Mouse (Mus musculus) testis, postnatal 10 days (tissue): ENCODE results near the gene Ap1ar.
A peak's percentile ranks its signal among the peaks of the same experiment; 100 is the strongest.

Experiments
- DNase-seq: peaks from one replicate; pipeline ENCODE4 v3.0.0; 2021; ENCODE audit warnings: low spot score

Ap1ar gene

GRCm38 (mm10) chr3:127841926-127842325 is 4.6 kb upstream of the Ap1ar start:
- peak; percentile 5 for DNase-seq

- DNase-seq, result peak; percentile 19
Observed at GRCm38 (mm10) chr3:127837972-127838644, 785 bp upstream of the Ap1ar start.

- no peak for DNase-seq
Observed at GRCm38 (mm10) chr3:127836798-127837153, 547 bp downstream of the Ap1ar start.

- DNase-seq, result peak; percentile 23
Observed at GRCm38 (mm10) chr3:127835594-127835993, 1.7 kb downstream of the Ap1ar start.

GRCm38 (mm10) chr3:127834040-127834439 is 3.3 kb downstream of the Ap1ar start:
- DNase-seq, result no peak

GRCm38 (mm10) chr3:127831079-127831478 is 6.2 kb downstream of the Ap1ar start:
- no peak for DNase-seq

GRCm38 (mm10) chr3:127830183-127830582 is 7.1 kb downstream of the Ap1ar start:
- DNase-seq, result no peak

GRCm38 (mm10) chr3:127827123-127827522 is 10.2 kb downstream of the Ap1ar start:
- DNase-seq, result no peak

GRCm38 (mm10) chr3:127826503-127826902 is 10.8 kb downstream of the Ap1ar start:
- DNase-seq, result no peak

GRCm38 (mm10) chr3:127823886-127824863 is 13.1 kb downstream of the Ap1ar start:
- DNase-seq, result no peak

GRCm38 (mm10) chr3:127821209-127821608 is 16.1 kb downstream of the Ap1ar start:
- no peak for DNase-seq

GRCm38 (mm10) chr3:127820400-127820799 is 16.9 kb downstream of the Ap1ar start:
- DNase-seq, result no peak

- no peak for DNase-seq
Observed at GRCm38 (mm10) chr3:127818694-127819663, 18.3 kb downstream of the Ap1ar start.

- DNase-seq, result no peak
Observed at GRCm38 (mm10) chr3:127817120-127817683, 20.1 kb downstream of the Ap1ar start.

- no peak for DNase-seq
Observed at GRCm38 (mm10) chr3:127809103-127809502, 28.2 kb downstream of the Ap1ar start.

- DNase-seq, result no peak
Observed at GRCm38 (mm10) chr3:127807846-127808245, 29.5 kb downstream of the Ap1ar start.

- DNase-seq, result no peak
Observed at GRCm38 (mm10) chr3:127805991-127806390, 31.3 kb downstream of the Ap1ar start.

GRCm38 (mm10) chr3:127805071-127805470 is 32.3 kb downstream of the Ap1ar start:
- DNase-seq, result no peak

- DNase-seq, result no peak
Observed at GRCm38 (mm10) chr3:127804439-127804838, 32.9 kb downstream of the Ap1ar start.

GRCm38 (mm10) chr3:127802814-127803213 is 34.5 kb downstream of the Ap1ar start:
- DNase-seq, result no peak

GRCm38 (mm10) chr3:127801162-127801561 is 36.2 kb downstream of the Ap1ar start:
- DNase-seq, result no peak

- no peak for DNase-seq
Observed at GRCm38 (mm10) chr3:127796271-127796670, 41.1 kb downstream of the Ap1ar start.
